Mouse (Mus musculus): ENCODE data around the gene 6430548M08Rik.

The 6430548M08Rik gene

GRCm38 (mm10) chr8:120110966-120111365, 3.0 kb upstream of the 6430548M08Rik start:
- DNase-seq: no peak

- no peak for DNase-seq
These were observed 2.6 kb upstream of the 6430548M08Rik start for GRCm38 (mm10) chr8:120111382-120111781.

- DNase-seq: no peak
These were observed 1.4 kb upstream of the 6430548M08Rik start for GRCm38 (mm10) chr8:120112535-120112934.

GRCm38 (mm10) chr8:120113306-120113705, 646 bp upstream of the 6430548M08Rik start:
- peak; percentile 79 for DNase-seq

- no peak for DNase-seq
These were observed 426 bp downstream of the 6430548M08Rik start for GRCm38 (mm10) chr8:120114315-120114841.

- DNase-seq: no peak
These were observed 2.6 kb downstream of the 6430548M08Rik start for GRCm38 (mm10) chr8:120116600-120116999.

GRCm38 (mm10) chr8:120118162-120118561, 4.2 kb downstream of the 6430548M08Rik start:
- DNase-seq: peak; percentile 50

- DNase-seq: no peak
These were observed 4.9 kb downstream of the 6430548M08Rik start for GRCm38 (mm10) chr8:120118847-120119246.

- peak; percentile 45 for DNase-seq
These were observed 5.5 kb downstream of the 6430548M08Rik start for GRCm38 (mm10) chr8:120119429-120119828.

- DNase-seq: no peak
These were observed 6.0 kb downstream of the 6430548M08Rik start for GRCm38 (mm10) chr8:120119931-120120330.

- DNase-seq: no peak
These were observed 7.0 kb downstream of the 6430548M08Rik start for GRCm38 (mm10) chr8:120120951-120121350.

GRCm38 (mm10) chr8:120124261-120124660, 10.3 kb downstream of the 6430548M08Rik start:
- DNase-seq: no peak

GRCm38 (mm10) chr8:120124836-120125389, 11.0 kb downstream of the 6430548M08Rik start:
- no peak for DNase-seq

GRCm38 (mm10) chr8:120126357-120127161, 12.6 kb downstream of the 6430548M08Rik start:
- peak; percentile 45 for DNase-seq

- no peak for DNase-seq
These were observed 15.6 kb downstream of the 6430548M08Rik start for GRCm38 (mm10) chr8:120129547-120129946.

- no peak for DNase-seq
These were observed 17.2 kb downstream of the 6430548M08Rik start for GRCm38 (mm10) chr8:120131158-120131557.

- DNase-seq: peak; percentile 97
These were observed 19.2 kb downstream of the 6430548M08Rik start for GRCm38 (mm10) chr8:120133169-120133568.

GRCm38 (mm10) chr8:120135687-120136086, 21.7 kb downstream of the 6430548M08Rik start:
- DNase-seq: peak; percentile 45

- DNase-seq: peak; percentile 77
These were observed 22.7 kb downstream of the 6430548M08Rik start for GRCm38 (mm10) chr8:120136618-120137017.

GRCm38 (mm10) chr8:120138958-120139357, 25.0 kb downstream of the 6430548M08Rik start:
- DNase-seq: no peak

GRCm38 (mm10) chr8:120140769-120141168, 26.8 kb downstream of the 6430548M08Rik start:
- DNase-seq: no peak

GRCm38 (mm10) chr8:120143911-120144651, 30.1 kb downstream of the 6430548M08Rik start:
- peak; percentile 73 for DNase-seq

GRCm38 (mm10) chr8:120144652-120145301, 30.8 kb downstream of the 6430548M08Rik start:
- DNase-seq: peak; percentile 83

Data from cerebellum, adult 9-11 months (tissue).